In the genomic region with DNA sequence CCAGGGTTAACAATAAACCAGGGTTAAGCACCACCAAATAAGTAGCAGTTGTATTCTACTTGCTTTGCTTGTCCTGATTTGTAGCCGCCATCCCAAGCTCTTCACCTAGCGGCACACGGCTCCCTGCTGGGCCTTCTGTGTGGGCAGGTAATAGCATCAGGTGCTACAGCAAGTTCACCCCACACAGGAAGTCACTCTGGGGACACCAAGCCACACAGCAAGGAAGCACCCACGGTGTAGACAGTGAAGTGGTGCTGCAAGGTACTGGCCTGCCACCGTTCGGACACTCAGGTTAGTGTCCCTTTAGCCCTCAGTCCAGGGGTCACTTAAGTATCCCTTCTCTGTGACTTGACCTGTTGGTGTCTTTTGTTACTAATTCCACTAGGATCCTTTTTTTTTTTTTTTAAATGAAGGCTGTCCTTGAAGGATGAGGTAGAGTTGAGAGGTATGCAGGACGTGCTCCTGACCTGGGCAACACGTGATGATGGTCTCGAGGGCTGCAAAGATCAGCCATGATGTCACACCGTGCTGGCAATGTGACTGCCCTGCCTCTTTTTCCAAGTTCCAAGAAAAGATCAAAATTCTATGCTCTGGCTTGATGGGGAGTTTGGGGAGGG, we compare ENCODE assay signal across 14 mouse cellular contexts.
"Had no signal": no experiment of that assay in that cellular context is flagged by ENCODE, and none has a peak within 500 bp of the region (broad histone marks: within the 10 kb centered on the region; RNA-seq: fewer than 3 reads in every experiment).

No protein-coding gene starts in this region.

- H3K27ac ChIP-seq: layer of hippocampus, adult 2 months; limb, embryonic 10.5 days; limb, embryonic 13.5 days; liver, embryonic 13.5 days had no signal

- ATAC-seq: intestine, embryonic 16.5 days had no signal

- H3K4me3 ChIP-seq: layer of hippocampus, adult 2 months; limb, embryonic 10.5 days; limb, embryonic 13.5 days; liver, embryonic 13.5 days had no signal

- DNase-seq: kidney, postnatal 10 days; layer of hippocampus, adult 9-11 months; liver; liver, embryonic 13.5 days; lung, adult 2 months; lung, postnatal 14 days; midbrain, embryonic 14.5 days; thymus, adult 18-20 months; thymus, postnatal 36 days had no signal

- H3K4me2 ChIP-seq: limb, embryonic 13.5 days; liver, embryonic 13.5 days; midbrain, embryonic 11.5 days had no signal

- H3K36me3 ChIP-seq: limb, embryonic 13.5 days; liver, embryonic 13.5 days had no signal

- H3K9me3 ChIP-seq: limb, embryonic 10.5 days; limb, embryonic 13.5 days; liver, embryonic 13.5 days had no signal

- H3K27me3 ChIP-seq: liver, embryonic 13.5 days had no signal

- H3K9ac ChIP-seq: limb, embryonic 13.5 days; liver, embryonic 13.5 days had no signal
